Mouse (Mus musculus) spleen, adult 2 months (tissue): ENCODE measurements around the gene Fas.

Source experiments
- CTCF ChIP-seq: fragments of 200-500 bp; IDR thresholded peaks from 2 replicates; pipeline ENCODE4 v1.5.1; 2011; ENCODE audit warnings: mild to moderate bottlenecking, inconsistent platforms; ENCODE audit not compliant: insufficient read depth, insufficient read length, insufficient replicate concordance; ENCODE audit errors: extremely low read depth
- POLR2A ChIP-seq: fragments of 200-500 bp; IDR thresholded peaks from 2 replicates; pipeline ENCODE4 v1.6.1; 2011; ENCODE audit warnings: low read depth, low read length, inconsistent platforms

GRCm38 (mm10) chr19:34288696-34289095, 1.8 kb upstream of the Fas start:
- TF ChIP-seq CTCF (no peak), POLR2A (no peak)
